Mouse (Mus musculus): ENCODE results near the gene Ankrd13d.

Gene Ankrd13d

GRCm38 (mm10) chr19:4227894-4228678 lies 54.9 kb downstream of the Ankrd13d start:
- peak; percentile 93 for DNase-seq (ENCODE audit: low spot score)

- no peak for DNase-seq (ENCODE audit: low spot score)
Measured at GRCm38 (mm10) chr19:4227446-4227845, 55.5 kb downstream of the Ankrd13d start.

- DNase-seq (ENCODE audit: low spot score): no peak
Measured at GRCm38 (mm10) chr19:4226779-4227178, 56.2 kb downstream of the Ankrd13d start.

GRCm38 (mm10) chr19:4222165-4222564 lies 60.8 kb downstream of the Ankrd13d start:
- DNase-seq (ENCODE audit: low spot score): no peak

- peak; percentile 74 for DNase-seq (ENCODE audit: low spot score)
Measured at GRCm38 (mm10) chr19:4220957-4221743, 61.8 kb downstream of the Ankrd13d start.

- DNase-seq (ENCODE audit: low spot score): no peak
Measured at GRCm38 (mm10) chr19:4220416-4220815, 62.5 kb downstream of the Ankrd13d start.

Measured in adipocyte (in vitro differentiated cells).